Mouse (Mus musculus) left cerebral cortex, postnatal 4 days (tissue): ENCODE measurements around the gene Atp1a1. TPM values are rescaled to one million over a fixed set of nuclear protein-coding genes. Genes with fewer than 3 reads are reported as not detected.

Source experiments
- total RNA-seq, 2 experiments: library from RNA; stranded (reverse); gene quantifications; 2 replicates each; pipeline ENCODE4 v1.2.3; 2021

Atp1a1 gene
- total RNA-seq, 2 experiments from 2014 or later = 205 to 223 TPM

Other genes starting within 250 kb of the Atp1a1 start
- gene Igsf3, start 227.6 kb downstream of the Atp1a1 start, total RNA-seq = 100 to 1,000 TPM in 1 of 2 experiments, 10 to 100 TPM in 1; 96.4 to 101 TPM
- under 1 TPM; 0.16 to 0.28 TPM for gene Mab21l3, start 244.3 kb upstream of the Atp1a1 start, total RNA-seq